Mouse (Mus musculus): Measurements from ENCODE around the gene Recql5.

Gene Recql5

DNA sequence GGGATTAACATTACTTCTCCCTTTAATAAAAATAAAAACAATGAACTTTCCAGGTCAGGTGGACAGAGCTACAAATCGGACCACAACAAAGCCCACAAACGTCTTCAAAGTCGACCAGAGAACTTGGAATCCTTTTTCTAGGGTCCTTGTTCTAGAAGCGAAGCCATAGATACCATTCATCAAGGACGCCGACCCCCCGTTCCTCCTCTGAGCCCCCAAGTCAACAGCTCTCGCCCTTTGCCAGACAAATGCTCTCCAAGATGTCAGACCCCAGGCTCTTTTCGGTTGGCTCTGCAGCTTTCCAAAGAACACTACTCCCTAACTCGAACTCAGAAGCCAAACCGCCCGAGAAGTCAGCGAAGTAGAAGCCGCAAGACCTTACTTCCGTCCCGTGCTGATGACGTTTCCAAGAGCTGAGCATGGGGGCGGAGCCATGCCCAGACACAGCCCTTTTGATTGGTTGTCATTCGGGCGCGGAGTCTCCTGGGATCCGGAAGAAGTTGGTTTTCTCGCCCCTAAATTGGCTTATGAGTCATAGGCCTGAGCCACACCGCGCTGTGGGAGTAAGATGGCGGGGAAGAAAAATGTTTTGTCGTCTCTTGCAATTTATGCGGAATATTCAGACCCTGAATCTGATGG, at the start of gene Recql5, which contains the start of gene Sap30bp:
Recql5 (minus strand) TSS at position 370 of the 639 bp plus-strand sequence.
Sap30bp (plus strand) TSS at position 175 of the 639 bp plus-strand sequence.
- peak; percentile 95 for DNase-seq (ENCODE audit: low spot score)

DNA sequence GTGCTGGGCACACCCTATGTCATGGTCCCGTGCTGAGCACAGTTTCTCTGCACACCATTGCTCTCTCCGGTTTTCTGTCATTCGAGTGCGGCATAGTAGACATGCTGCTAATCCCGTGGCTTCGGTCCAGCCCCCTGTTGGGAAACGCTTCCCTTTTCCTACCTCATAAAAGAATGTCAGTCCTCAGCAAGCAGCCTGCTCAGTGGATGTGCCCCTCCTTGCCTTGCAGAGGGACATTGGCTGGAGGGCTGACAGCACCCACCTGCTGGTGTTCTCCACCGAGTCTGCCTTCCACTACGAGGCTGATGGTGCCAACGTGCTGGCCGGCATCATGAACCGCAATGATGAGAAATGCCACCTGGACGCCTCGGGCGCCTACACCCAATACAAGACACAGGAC, 49.2 kb upstream of the Recql5 start:
- no peak for DNase-seq (ENCODE audit: low spot score)

- DNase-seq (ENCODE audit: low spot score), result peak; percentile 14
Observed at GRCm38 (mm10) chr11:115975544-115975943, 42.3 kb upstream of the Recql5 start.

GRCm38 (mm10) chr11:115975083-115975420, 41.8 kb upstream of the Recql5 start:
- no peak for DNase-seq (ENCODE audit: low spot score)

DNA sequence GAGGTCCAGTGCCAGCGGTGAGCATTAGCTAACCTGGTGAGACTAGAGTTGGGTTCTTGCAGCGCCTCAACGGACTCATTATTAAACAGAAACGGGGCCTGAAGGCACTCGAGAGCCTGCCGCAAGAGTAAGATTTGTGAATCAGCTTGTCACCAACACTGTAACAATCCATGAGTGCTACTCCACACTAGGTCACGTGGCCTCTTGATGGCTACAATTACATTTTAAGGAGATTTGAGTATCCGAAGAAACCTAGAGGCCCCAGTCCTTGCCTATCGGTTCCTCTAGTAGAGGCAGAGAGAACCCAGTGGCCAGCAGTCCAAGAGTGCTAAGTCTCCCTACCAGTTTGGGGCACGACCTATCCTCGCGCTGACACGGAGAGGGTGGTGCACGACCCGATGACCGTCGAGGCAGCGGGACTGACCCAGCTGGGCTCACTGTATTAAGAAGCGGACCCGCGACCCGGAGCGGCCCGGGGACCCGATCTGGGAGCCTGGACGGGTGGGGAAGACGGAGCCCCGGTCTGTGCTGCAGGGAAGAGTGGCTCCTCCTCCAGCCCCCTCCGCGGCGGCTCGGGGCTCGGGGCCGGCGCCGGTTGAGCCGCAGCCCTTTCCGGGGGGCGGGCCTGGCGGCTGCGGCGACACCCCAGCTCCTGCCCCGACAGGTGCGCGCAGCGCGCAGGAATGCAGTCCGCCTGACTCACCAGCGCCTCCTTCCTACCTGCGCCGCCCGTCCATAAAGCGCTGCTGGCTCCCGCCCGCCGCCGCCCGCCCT, 41.2 kb upstream of the Recql5 start, which contains the start of gene Itgb4:
Itgb4 (plus strand) TSS at position 401 of the 774 bp plus-strand sequence.
- peak; percentile 64 for DNase-seq (ENCODE audit: low spot score)

- DNase-seq (ENCODE audit: low spot score), result no peak
Observed at GRCm38 (mm10) chr11:115971016-115971415, 37.7 kb upstream of the Recql5 start.

- no peak for DNase-seq (ENCODE audit: low spot score)
Observed at GRCm38 (mm10) chr11:115970006-115970673, 36.9 kb upstream of the Recql5 start.

- DNase-seq (ENCODE audit: low spot score), result no peak
Observed at GRCm38 (mm10) chr11:115968731-115969405, 35.6 kb upstream of the Recql5 start.

DNA sequence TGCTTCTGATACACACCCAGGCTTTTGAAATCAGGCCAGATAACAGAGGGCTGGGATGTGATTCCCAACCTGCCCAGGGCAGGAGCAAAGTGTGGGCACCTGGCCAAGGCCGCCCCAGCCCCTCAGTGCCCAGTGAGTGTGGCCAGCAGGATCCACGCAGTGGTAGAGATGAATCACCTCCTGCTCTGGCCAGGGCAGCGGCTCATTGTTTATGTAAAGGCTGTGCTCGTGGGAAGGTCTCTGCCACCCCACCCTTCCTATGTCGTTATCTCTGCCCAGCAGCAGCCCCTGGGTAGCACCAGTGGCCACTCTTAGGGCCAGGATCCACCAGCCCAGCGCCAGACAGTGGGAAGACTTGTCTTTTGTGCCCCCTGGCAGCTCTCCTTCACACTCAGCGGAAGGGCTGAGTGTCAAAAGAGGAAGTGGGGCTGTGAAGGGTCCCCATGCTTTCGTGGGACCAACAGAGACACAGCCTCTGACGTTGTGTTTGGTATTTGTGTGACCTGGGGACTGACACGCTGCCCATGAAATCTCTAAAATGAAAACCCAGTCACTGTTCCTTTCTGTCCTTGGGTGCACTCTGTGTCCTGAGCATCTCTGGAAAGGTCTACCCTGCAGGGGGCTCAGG, 31.8 kb upstream of the Recql5 start:
- DNase-seq (ENCODE audit: low spot score), result peak; percentile 18

- no peak for DNase-seq (ENCODE audit: low spot score)
Observed at GRCm38 (mm10) chr11:115962651-115963412, 29.6 kb upstream of the Recql5 start.

- no peak for DNase-seq (ENCODE audit: low spot score)
Observed at GRCm38 (mm10) chr11:115959018-115959417, 25.7 kb upstream of the Recql5 start.

GRCm38 (mm10) chr11:115957971-115958370, 24.7 kb upstream of the Recql5 start:
- DNase-seq (ENCODE audit: low spot score), result peak; percentile 23

- DNase-seq (ENCODE audit: low spot score), result no peak
Observed at GRCm38 (mm10) chr11:115956453-115956852, 23.2 kb upstream of the Recql5 start.

- DNase-seq (ENCODE audit: low spot score), result peak; percentile 23
Observed at GRCm38 (mm10) chr11:115955195-115955858, 22.1 kb upstream of the Recql5 start.

DNA sequence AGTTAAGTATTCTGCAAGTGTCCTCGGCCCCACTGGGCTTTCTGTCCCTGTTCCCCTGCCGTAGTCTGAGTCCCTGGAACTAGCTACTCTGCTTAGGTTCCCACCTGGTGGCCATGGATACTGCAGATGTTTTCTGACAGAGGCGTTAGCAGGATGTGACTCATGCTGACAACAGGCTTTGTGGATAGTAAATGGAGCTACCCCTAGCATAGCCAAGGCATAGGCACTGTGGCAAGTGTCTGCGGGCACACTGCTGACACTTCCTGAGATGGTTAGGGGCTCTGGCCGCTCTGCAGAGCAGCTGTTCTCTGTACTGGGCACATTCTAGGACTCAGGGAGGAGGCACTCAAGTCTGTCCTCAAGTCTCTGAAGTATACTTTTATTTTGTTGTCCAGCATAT, 21.4 kb upstream of the Recql5 start:
- no peak for DNase-seq (ENCODE audit: low spot score)

DNA sequence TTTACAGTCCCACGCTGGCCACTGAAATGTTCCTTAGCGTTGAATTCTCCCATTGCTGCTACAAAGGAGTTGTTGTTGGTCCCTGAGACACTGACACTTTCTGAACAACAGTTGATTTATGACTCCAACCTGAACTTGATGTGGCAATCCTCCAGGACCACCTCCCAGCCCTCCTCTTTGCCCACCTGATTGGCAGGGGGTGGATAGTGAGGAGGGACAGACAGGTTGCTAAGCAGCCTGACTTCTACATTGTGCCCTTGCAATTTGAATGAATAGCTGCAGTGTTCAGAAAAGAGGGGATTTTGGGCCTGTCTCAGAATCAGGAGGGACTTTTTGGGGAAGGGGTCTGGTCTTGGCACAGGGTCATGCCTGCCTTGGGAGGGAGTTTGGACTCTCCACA, 17.4 kb upstream of the Recql5 start:
- DNase-seq (ENCODE audit: low spot score), result no peak

DNA sequence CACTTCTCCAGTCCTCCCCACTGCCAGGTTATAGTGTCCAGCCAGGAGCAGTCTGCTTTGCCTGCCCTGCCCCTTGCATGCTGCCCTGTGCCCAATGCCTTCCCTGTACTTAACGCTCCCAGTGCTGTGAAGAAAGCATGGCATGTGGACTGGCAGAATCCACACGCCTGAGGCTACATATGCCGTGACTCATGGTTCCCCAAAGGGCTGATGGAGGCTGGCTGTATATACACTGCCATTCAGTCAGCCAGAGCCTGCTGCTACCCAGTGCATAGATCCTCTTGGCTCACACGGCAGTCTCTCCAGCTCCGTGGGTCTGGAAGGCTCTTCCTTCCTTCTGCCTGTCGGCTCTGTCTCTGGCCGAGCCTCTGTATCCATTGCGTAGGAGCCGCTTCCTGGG, 15.0 kb upstream of the Recql5 start:
- no peak for DNase-seq (ENCODE audit: low spot score)

DNA sequence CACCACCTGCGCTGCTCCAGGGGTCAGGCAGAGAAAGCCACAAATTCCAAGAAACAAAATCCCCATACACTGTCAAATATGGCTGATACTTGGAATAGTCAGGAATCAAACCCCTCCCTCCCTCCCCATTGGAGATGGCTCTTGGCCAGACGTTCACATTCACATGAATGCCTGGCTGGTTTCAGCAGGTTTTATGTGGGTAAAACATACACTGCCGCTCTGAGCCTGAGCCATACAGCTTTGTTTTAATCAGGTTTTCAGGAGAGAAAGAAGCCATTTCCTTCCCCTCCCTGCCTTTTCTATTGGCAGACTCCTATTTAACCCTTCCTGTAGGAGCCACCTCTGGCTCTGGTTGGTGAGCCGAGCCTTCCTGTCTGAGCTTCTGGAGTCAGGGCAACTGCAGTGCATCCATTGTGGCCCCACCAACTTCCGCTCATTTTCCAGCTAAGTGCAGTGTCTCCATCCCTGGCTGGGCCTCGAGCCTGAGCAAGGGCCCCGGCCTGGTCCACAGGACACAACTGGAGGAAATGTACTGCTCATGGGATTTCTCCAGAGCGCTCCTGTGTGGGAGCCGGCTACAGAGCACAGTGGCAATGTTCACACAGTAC, 13.0 kb upstream of the Recql5 start:
- DNase-seq (ENCODE audit: low spot score), result no peak

- no peak for DNase-seq (ENCODE audit: low spot score)
Observed at GRCm38 (mm10) chr11:115945247-115945646, 12.0 kb upstream of the Recql5 start.

- DNase-seq (ENCODE audit: low spot score), result no peak
Observed at GRCm38 (mm10) chr11:115941980-115942379, 8.7 kb upstream of the Recql5 start.
